Mouse (Mus musculus) neural tube, embryonic 13.5 days (tissue): ENCODE measurements around the gene Uvrag. TPM values are rescaled to one million over a fixed set of nuclear protein-coding genes. Genes with fewer than 3 reads are reported as not detected.

Experiments
- ATAC-seq: fragments of 200-750 bp; cut with Nextera tagmentation; 2 replicates; pipeline ENCODE4 v1.8.0; 2017; ENCODE audit warnings: low read depth, mild to moderate bottlenecking, moderate TSS enrichment, moderate library complexity
- H3K27ac ChIP-seq: fragments of 300-500 bp; sonication (generic); replicated peaks from 2 replicates; pipeline ENCODE4 v1.5.1; 2015; ENCODE audit warnings: moderate library complexity, mild to moderate bottlenecking, inconsistent platforms
- H3K27me3 ChIP-seq: fragments of 300-500 bp; sonication (generic); 2 replicates; pipeline ENCODE4 v1.6.1; 2015; ENCODE audit warnings: mild to moderate bottlenecking, inconsistent platforms
- H3K36me3 ChIP-seq: fragments of 300-500 bp; sonication (generic); 2 replicates; pipeline ENCODE4 v1.6.1; 2015; ENCODE audit warnings: mild to moderate bottlenecking, inconsistent platforms
- H3K4me1 ChIP-seq: fragments of 300-500 bp; sonication (generic); replicated peaks from 2 replicates; pipeline ENCODE4 v1.6.1; 2015; ENCODE audit warnings: inconsistent platforms
- H3K4me2 ChIP-seq: fragments of 300-500 bp; sonication (generic); 2 replicates; pipeline ENCODE4 v1.6.1; 2015; ENCODE audit warnings: inconsistent platforms, mild to moderate bottlenecking, moderate library complexity
- H3K4me3 ChIP-seq: fragments of 300-500 bp; sonication (generic); 2 replicates; pipeline ENCODE4 v1.5.1; 2015; ENCODE audit warnings: mild to moderate bottlenecking, inconsistent platforms
- H3K9ac ChIP-seq: fragments of 300-500 bp; sonication (generic); 2 replicates; pipeline ENCODE4 v1.6.1; 2015; ENCODE audit warnings: moderate library complexity, mild to moderate bottlenecking, inconsistent platforms
- H3K9me3 ChIP-seq: fragments of 300-500 bp; sonication (generic); 2 replicates; pipeline ENCODE4 v1.6.1; 2016; ENCODE audit warnings: inconsistent platforms
- WGBS: fragments of 180-500 bp; shearing (Covaris S2); methylation state at CpG from one replicate; pipeline ENCODE4 v1.1.7; 2015; 5-methylcytosine and 5-hydroxymethylcytosine counted together
- polyA plus RNA-seq: library from polyadenylated mRNA; unstranded; fragments of >200 nt; fragmentation: Nextera tagmentation; extraction: Ambion mirVana; gene quantifications from 2 replicates; pipeline ENCODE4 v1.2.1, GENCODE M21; 2015

The Uvrag gene
- polyA plus RNA-seq, 1 experiment from 2014 or later: 16.6 TPM

- Histone ChIP-seq H3K4me2 (no peak overlapping the region), H3K4me3 (no peak overlapping the region), H3K27me3 (no peaks in the 10 kb centered on the region), H3K36me3 (no peaks in the 10 kb centered on the region), H3K4me1 (peaks cover 37% of the 10 kb centered on the region), H3K9me3 (no peaks in the 10 kb centered on the region), H3K9ac (no peak overlapping the region), H3K27ac (peak overlapping the region; percentile 42; the same call in 1 of the 2 replicates)
- WGBS: 55% methylated on average over 5 of the region's 5 CpGs
- no peak for ATAC-seq
Observed at GRCm38 (mm10) chr7:98903884-98904283, 237.1 kb downstream of the Uvrag start.

GRCm38 (mm10) chr7:98901120-98901519, 239.8 kb downstream of the Uvrag start:
- ATAC-seq: no peak
- no peaks in the 10 kb centered on the region for H3K27me3 ChIP-seq
- H3K36me3 ChIP-seq: no peaks in the 10 kb centered on the region
- H3K9ac ChIP-seq: no peak overlapping the region
- peaks cover 33% of the 10 kb centered on the region for H3K4me1 ChIP-seq
- H3K9me3 ChIP-seq: no peaks in the 10 kb centered on the region
- WGBS: 91% methylated on average over 1 of the region's 1 CpGs
- H3K27ac ChIP-seq: no peak overlapping the region
- no peak overlapping the region for H3K4me3 ChIP-seq
- H3K4me2 ChIP-seq: no peak overlapping the region

- Histone ChIP-seq H3K9me3 (no peaks in the 10 kb centered on the region), H3K9ac (no peak overlapping the region), H3K4me2 (no peak overlapping the region), H3K27ac (no peak overlapping the region), H3K4me3 (no peak overlapping the region), H3K27me3 (no peaks in the 10 kb centered on the region), H3K36me3 (no peaks in the 10 kb centered on the region), H3K4me1 (peaks cover 27% of the 10 kb centered on the region)
- ATAC-seq: no peak
- WGBS: 85% methylated on average over 4 of the region's 4 CpGs
Observed at GRCm38 (mm10) chr7:98899815-98900214, 241.1 kb downstream of the Uvrag start.

- Histone ChIP-seq H3K4me1 (peaks cover 12% of the 10 kb centered on the region), H3K4me3 (no peak overlapping the region), H3K36me3 (no peaks in the 10 kb centered on the region), H3K27ac (no peak overlapping the region), H3K9ac (no peak overlapping the region), H3K27me3 (no peaks in the 10 kb centered on the region), H3K9me3 (no peaks in the 10 kb centered on the region), H3K4me2 (no peak overlapping the region)
- no peak for ATAC-seq
- 93% methylated on average over 8 of the region's 8 CpGs for WGBS
Observed at GRCm38 (mm10) chr7:98897323-98897722, 243.6 kb downstream of the Uvrag start.

- H3K4me1 ChIP-seq: peaks cover 20% of the 10 kb centered on the region
- H3K4me3 ChIP-seq: no peak overlapping the region
Observed at GRCm38 (mm10) chr7:98895501-98896095, 245.3 kb downstream of the Uvrag start.

GRCm38 (mm10) chr7:98894768-98895167, 246.2 kb downstream of the Uvrag start:
- no peak overlapping the region for H3K4me3 ChIP-seq
- no peaks in the 10 kb centered on the region for H3K9me3 ChIP-seq
- ATAC-seq: no peak
- H3K4me1 ChIP-seq: peaks cover 28% of the 10 kb centered on the region
- H3K36me3 ChIP-seq: no peaks in the 10 kb centered on the region
- H3K27ac ChIP-seq: peak overlapping the region; percentile 42; the same call in 1 of the 2 replicates
- no peak overlapping the region for H3K9ac ChIP-seq
- H3K4me2 ChIP-seq: no peak overlapping the region
- 26% methylated on average over 5 of the region's 5 CpGs for WGBS
- no peaks in the 10 kb centered on the region for H3K27me3 ChIP-seq

More at GRCm38 (mm10) chr7:98895501-98896095, 245.3 kb downstream of the Uvrag start:
- Histone ChIP-seq H3K36me3 (no peaks in the 10 kb centered on the region), H3K9ac (no peak overlapping the region), H3K27ac (no peak overlapping the region; the same call in 1 of the 2 replicates), H3K9me3 (no peaks in the 10 kb centered on the region), H3K4me2 (no peak overlapping the region), H3K27me3 (no peaks in the 10 kb centered on the region)
- 55% methylated on average over 10 of the region's 10 CpGs for WGBS
- no peak for ATAC-seq

- Histone ChIP-seq H3K27me3 (no peaks in the 10 kb centered on the region), H3K27ac (peak overlapping the region; percentile 42), H3K4me3 (no peak overlapping the region), H3K4me1 (peaks cover 33% of the 10 kb centered on the region), H3K9me3 (no peaks in the 10 kb centered on the region), H3K36me3 (no peaks in the 10 kb centered on the region), H3K4me2 (no peak overlapping the region), H3K9ac (no peak overlapping the region)
- no peak for ATAC-seq
- WGBS: 88% methylated on average over 5 of the region's 5 CpGs
Observed at GRCm38 (mm10) chr7:98894305-98894704, 246.6 kb downstream of the Uvrag start.

- WGBS: 85% methylated on average over 5 of the region's 5 CpGs
- ATAC-seq: no peak
- Histone ChIP-seq H3K4me1 (peaks cover 44% of the 10 kb centered on the region), H3K9ac (no peak overlapping the region), H3K4me2 (no peak overlapping the region), H3K9me3 (no peaks in the 10 kb centered on the region), H3K27ac (no peak overlapping the region), H3K4me3 (no peak overlapping the region), H3K27me3 (no peaks in the 10 kb centered on the region), H3K36me3 (no peaks in the 10 kb centered on the region)
Observed at GRCm38 (mm10) chr7:98893144-98893543, 247.8 kb downstream of the Uvrag start.

- WGBS: 11% methylated on average over 7 of the region's 7 CpGs
- H3K36me3 ChIP-seq: no peaks in the 10 kb centered on the region
- H3K4me3 ChIP-seq: no peak overlapping the region
- H3K4me2 ChIP-seq: no peak overlapping the region
- H3K27me3 ChIP-seq: no peaks in the 10 kb centered on the region
- H3K4me1 ChIP-seq: peaks cover 47% of the 10 kb centered on the region
- no peaks in the 10 kb centered on the region for H3K9me3 ChIP-seq
- peak; percentile 44 for ATAC-seq
- H3K27ac ChIP-seq: peak overlapping the region; percentile 83
- no peak overlapping the region for H3K9ac ChIP-seq
Observed at GRCm38 (mm10) chr7:98889211-98889610, 251.7 kb downstream of the Uvrag start.

GRCm38 (mm10) chr7:98888810-98889209, 252.1 kb downstream of the Uvrag start:
- Histone ChIP-seq H3K4me1 (peaks cover 47% of the 10 kb centered on the region), H3K9ac (no peak overlapping the region), H3K36me3 (no peaks in the 10 kb centered on the region), H3K4me3 (no peak overlapping the region), H3K27ac (peak overlapping the region; percentile 83), H3K4me2 (no peak overlapping the region), H3K27me3 (no peaks in the 10 kb centered on the region), H3K9me3 (no peaks in the 10 kb centered on the region)
- 15% methylated on average over 5 of the region's 5 CpGs for WGBS
- ATAC-seq: peak; percentile 65

GRCm38 (mm10) chr7:98887811-98888261, 253.1 kb downstream of the Uvrag start:
- Histone ChIP-seq H3K4me3 (no peak overlapping the region), H3K9me3 (no peaks in the 10 kb centered on the region), H3K9ac (no peak overlapping the region), H3K27ac (peak overlapping the region; percentile 83), H3K4me1 (peaks cover 47% of the 10 kb centered on the region), H3K4me2 (no peak overlapping the region), H3K36me3 (no peaks in the 10 kb centered on the region), H3K27me3 (no peaks in the 10 kb centered on the region)
- whole genome bisulfite sequencing: 27% methylated on average over 22 of the region's 22 CpGs
- peak; percentile 63 for ATAC-seq

GRCm38 (mm10) chr7:98881887-98882286, 259.1 kb downstream of the Uvrag start:
- H3K27ac ChIP-seq: no peak overlapping the region
- no peak overlapping the region for H3K4me2 ChIP-seq
- H3K27me3 ChIP-seq: no peaks in the 10 kb centered on the region
- peaks cover 7% of the 10 kb centered on the region for H3K4me1 ChIP-seq
- H3K4me3 ChIP-seq: no peak overlapping the region
- no peak overlapping the region for H3K9ac ChIP-seq
- no peaks in the 10 kb centered on the region for H3K36me3 ChIP-seq
- H3K9me3 ChIP-seq: no peaks in the 10 kb centered on the region
- 54% methylated on average over 4 of the region's 4 CpGs for WGBS
- no peak for ATAC-seq

GRCm38 (mm10) chr7:98879176-98879575, 261.8 kb downstream of the Uvrag start:
- 91% methylated on average over 2 of the region's 2 CpGs for WGBS
- Histone ChIP-seq H3K9ac (no peak overlapping the region), H3K27me3 (no peaks in the 10 kb centered on the region), H3K4me3 (no peak overlapping the region), H3K9me3 (no peaks in the 10 kb centered on the region), H3K4me2 (no peak overlapping the region), H3K4me1 (peaks cover 16% of the 10 kb centered on the region), H3K27ac (no peak overlapping the region), H3K36me3 (no peaks in the 10 kb centered on the region)
- no peak for ATAC-seq
